Mouse (Mus musculus) midbrain, embryonic 15.5 days (tissue): ENCODE results near the gene Pole3. TPM values are rescaled to one million over a fixed set of nuclear protein-coding genes. Genes with fewer than 3 reads are reported as not detected.
"Not testable (repeated sequence)": the region's sequence is repeated elsewhere in the genome, so short reads cannot be mapped to it uniquely, and the experiment has no call there.

Experiments
- ATAC-seq: fragments of 200-750 bp; cut with Nextera tagmentation; replicated peaks from 2 replicates; pipeline ENCODE4 v1.8.0; 2017; ENCODE audit warnings: moderate TSS enrichment
- H3K27ac ChIP-seq: fragments of 300-500 bp; sonication (generic); 2 replicates; pipeline ENCODE4 v1.5.1; 2015; ENCODE audit warnings: mild to moderate bottlenecking, inconsistent platforms
- H3K27me3 ChIP-seq: fragments of 300-500 bp; sonication (generic); replicated peaks from 2 replicates; pipeline ENCODE4 v1.6.1; 2015; ENCODE audit warnings: inconsistent platforms
- H3K36me3 ChIP-seq: fragments of 300-500 bp; sonication (generic); replicated peaks from 2 replicates; pipeline ENCODE4 v1.6.1; 2015; ENCODE audit warnings: inconsistent platforms
- H3K4me1 ChIP-seq: fragments of 300-500 bp; sonication (generic); 2 replicates; pipeline ENCODE4 v1.6.1; 2015; ENCODE audit warnings: inconsistent platforms
- H3K4me2 ChIP-seq: fragments of 300-500 bp; sonication (generic); 2 replicates; pipeline ENCODE4 v1.6.1; 2015; ENCODE audit warnings: inconsistent platforms, mild to moderate bottlenecking, moderate library complexity
- H3K4me3 ChIP-seq: fragments of 300-500 bp; sonication (generic); 2 replicates; pipeline ENCODE4 v1.5.1; 2015; ENCODE audit warnings: mild to moderate bottlenecking, inconsistent platforms
- H3K9ac ChIP-seq: fragments of 300-500 bp; sonication (generic); 2 replicates; pipeline ENCODE4 v1.6.1; 2015; ENCODE audit warnings: mild to moderate bottlenecking, inconsistent platforms
- H3K9me3 ChIP-seq: fragments of 300-500 bp; sonication (generic); 2 replicates; pipeline ENCODE4 v1.6.1; 2016; ENCODE audit warnings: inconsistent platforms
- WGBS: fragments of 180-500 bp; shearing (Covaris S2); methylation state at CpG from one replicate; pipeline ENCODE4 v1.1.7; 2015; ENCODE audit warnings: mixed read lengths; 5-methylcytosine and 5-hydroxymethylcytosine counted together
- polyA plus RNA-seq: library from polyadenylated mRNA; unstranded; fragments of >200 nt; fragmentation: Nextera tagmentation; extraction: Ambion mirVana; gene quantifications from 2 replicates; pipeline ENCODE4 v1.2.1, GENCODE M21; 2015

The Pole3 gene
- polyA plus RNA-seq, 1 experiment from 2014 or later: 58.9 TPM

DNA sequence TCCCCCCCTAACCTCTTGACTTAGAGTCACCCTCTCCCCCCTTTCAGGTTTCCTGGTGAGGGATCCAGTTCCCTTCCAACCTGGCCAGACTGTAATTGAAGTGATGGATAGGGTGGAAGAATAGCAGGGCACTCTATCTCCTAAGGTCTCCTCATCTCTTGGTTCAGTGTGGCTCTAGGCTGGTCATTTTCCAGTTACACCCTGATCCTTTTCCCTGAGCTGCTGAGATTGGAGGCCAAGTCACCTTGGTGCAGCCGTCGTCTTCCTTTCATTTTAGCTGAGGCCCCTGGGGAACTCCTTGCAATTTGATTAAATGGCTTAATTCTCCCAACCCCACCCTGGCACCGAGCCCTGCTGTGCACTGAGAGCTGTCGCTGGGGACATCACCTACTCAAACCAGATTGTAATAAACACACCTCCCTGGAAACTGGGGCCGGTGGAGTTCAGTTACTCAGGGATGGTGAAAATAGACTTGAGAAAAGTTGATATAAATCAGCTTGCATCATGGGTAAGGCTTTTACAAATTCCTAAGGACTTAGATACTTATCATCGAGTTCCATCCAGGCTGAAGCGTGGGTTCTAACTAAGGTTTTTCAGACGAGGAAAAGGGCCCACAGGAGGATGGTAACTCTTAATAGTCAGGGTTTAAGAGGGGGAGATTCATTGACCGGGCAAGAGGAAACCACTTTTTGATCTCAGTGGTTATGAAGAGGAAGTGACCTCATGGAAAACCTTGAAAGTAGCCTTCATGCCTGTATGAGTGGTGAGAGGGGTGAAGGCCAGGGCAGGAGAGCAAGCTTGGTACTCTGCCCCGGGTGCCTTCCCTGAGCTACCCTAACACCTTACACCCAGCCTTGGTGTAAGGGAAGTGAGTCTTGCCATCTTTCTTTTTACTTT, 43.9 kb downstream of the Pole3 start:
- Histone ChIP-seq H3K4me1 (peaks cover 11% of the 10 kb centered on the region), H3K9me3 (no peaks in the 10 kb centered on the region), H3K9ac (no peak overlapping the region), H3K27me3 (peaks cover 23% of the 10 kb centered on the region), H3K4me3 (no peak overlapping the region), H3K4me2 (no peak overlapping the region), H3K27ac (no peak overlapping the region), H3K36me3 (no peaks in the 10 kb centered on the region)
- WGBS: 50% methylated on average over 10 of the region's 10 CpGs
- ATAC-seq: peak; percentile 24; the same call in 1 of the 2 replicates

DNA sequence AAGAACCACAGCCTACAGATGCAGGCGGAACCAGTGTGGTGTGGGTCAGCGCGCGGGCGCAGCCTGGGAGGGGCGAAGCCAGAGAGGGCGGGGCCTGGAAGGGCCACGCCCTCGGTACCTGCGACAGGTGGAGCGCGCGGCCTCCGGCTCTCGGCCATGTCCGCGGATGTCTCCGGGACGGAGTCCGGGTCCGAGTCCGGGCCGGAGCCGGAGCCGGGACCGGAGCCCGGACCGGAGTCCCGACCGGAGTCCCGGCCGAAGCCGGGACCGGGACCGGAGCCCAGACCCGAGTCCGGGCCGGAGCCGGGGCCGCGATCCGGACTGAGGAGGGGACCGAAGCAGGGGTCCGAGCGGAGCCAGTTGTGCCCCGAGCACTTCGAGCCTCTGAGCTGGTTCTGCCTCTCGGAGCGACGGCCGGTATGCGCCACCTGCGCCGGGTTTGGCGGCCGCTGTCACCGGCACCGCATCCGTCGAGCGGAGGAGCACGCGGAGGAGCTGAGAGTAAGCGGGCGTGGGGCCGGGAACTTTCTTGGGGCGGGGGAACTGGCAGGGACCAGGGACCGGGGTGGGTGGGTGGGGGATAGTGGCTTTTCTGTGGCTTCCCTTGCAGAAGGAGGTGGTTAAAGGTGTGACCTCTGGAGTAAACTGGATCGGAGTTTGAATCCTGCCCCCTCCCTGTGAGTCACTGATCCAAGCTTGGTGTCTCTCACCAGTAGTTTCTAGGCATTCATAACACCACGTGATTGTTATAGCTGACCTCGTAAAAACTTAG, 44.7 kb downstream of the Pole3 start, which contains the start of gene Bspry:
TSS of gene Bspry (plus strand) at position 117 of the 772 bp plus-strand sequence.
- Histone ChIP-seq H3K4me3 (peak within 1 kb of the TSS; percentile 39), H3K27me3 (peaks cover 23% of the 10 kb centered on the region), H3K36me3 (no peaks in the 10 kb centered on the region), H3K9ac (peak within 1 kb of the TSS; percentile 27; the same call in 1 of the 2 replicates), H3K27ac (no peak within 1 kb of the TSS), H3K4me1 (peaks cover 11% of the 10 kb centered on the region), H3K9me3 (no peaks in the 10 kb centered on the region), H3K4me2 (peak within 1 kb of the TSS; percentile 65)
- peak; percentile 84 for ATAC-seq
- 3% methylated on average over 71 of the region's 71 CpGs for WGBS

DNA sequence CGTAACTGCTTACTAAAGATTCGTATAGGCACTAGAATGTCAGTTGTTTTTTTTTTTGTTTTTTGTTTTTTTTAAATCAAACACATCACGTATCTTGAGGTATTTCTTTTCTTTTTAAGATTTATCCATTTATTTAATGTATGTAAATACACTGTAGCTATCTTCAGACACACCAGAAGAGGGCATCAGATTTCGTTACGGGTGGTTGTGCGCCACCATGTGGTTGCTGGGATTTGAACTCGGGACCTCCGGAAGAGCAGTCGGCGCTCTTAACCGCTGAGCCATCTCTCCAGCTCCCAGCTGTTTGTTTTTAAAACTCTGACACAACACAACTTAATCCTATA, 45.3 kb downstream of the Pole3 start:
- not testable (repeated sequence) for ATAC-seq, H3K36me3 ChIP-seq, H3K9me3 ChIP-seq, H3K27ac ChIP-seq
- 13% methylated on average over 11 of the region's 11 CpGs for WGBS
- Histone ChIP-seq H3K9ac (peak overlapping the region; percentile 27; the same call in 1 of the 2 replicates), H3K4me3 (peak overlapping the region; percentile 39), H3K4me2 (peak overlapping the region; percentile 65), H3K27me3 (peaks cover 23% of the 10 kb centered on the region), H3K4me1 (peaks cover 11% of the 10 kb centered on the region)

DNA sequence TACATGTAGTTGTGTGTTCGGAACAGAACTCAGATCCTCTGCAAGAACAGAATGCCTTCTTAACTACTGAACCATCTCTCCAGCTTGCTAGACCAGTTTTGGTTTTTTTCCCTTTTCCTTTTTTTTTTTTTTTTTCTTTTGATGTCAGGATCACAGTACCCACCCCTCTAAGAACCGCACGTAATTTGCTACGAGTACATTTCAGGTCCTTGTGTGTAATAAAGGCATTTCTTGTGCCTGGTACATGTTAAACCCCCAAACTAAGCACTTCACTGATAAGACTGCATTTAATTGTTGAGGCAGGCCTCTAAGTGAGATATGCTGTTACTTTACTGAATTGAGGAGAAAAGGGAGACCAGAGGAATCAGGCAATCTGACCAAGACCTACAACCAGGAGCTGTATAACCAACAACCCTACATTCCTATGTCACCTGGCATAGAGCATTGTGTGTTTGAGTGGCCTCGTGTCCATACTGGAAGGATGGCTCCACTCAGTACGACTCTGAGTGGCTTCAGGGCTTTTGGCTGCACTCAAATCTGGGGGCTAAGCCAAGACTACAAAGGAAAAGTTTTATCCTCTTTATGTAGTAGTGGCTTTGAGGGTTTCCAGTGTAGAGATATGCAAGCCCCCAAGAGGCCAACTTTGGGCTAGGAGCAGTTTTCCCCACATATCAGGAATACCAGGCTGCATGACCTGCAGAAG, 47.2 kb downstream of the Pole3 start:
- no peak overlapping the region for H3K9ac ChIP-seq
- H3K4me2 ChIP-seq: no peak overlapping the region
- no peaks in the 10 kb centered on the region for H3K9me3 ChIP-seq
- 86% methylated on average over 6 of the region's 6 CpGs for WGBS
- H3K4me1 ChIP-seq: peaks cover 11% of the 10 kb centered on the region
- ATAC-seq: no peak
- no peak overlapping the region for H3K4me3 ChIP-seq
- H3K27me3 ChIP-seq: peaks cover 23% of the 10 kb centered on the region
- H3K27ac ChIP-seq: no peak overlapping the region
- no peaks in the 10 kb centered on the region for H3K36me3 ChIP-seq

DNA sequence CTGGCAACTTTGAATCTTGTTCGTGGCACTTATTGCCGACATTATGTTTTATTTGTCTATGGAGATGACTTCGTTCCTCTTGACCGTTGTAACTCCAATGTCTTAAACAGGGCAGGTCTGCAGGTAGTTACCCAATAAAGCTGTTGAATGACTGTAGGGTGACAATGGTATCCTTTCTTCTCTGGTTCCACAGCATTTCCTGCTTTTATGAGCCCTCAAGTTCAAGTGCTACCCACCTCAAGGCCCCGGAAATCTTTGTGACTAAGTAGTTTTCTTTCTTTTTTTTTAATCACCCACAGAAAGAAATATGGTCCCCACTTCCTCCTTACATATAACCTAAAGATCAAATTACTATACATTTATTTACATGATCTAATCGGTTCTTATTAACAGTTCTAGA, 49.1 kb downstream of the Pole3 start:
- H3K4me1 ChIP-seq: peaks cover 11% of the 10 kb centered on the region
- no peaks in the 10 kb centered on the region for H3K36me3 ChIP-seq
- H3K4me2 ChIP-seq: no peak overlapping the region
- H3K4me3 ChIP-seq: no peak overlapping the region
- H3K9me3 ChIP-seq: no peaks in the 10 kb centered on the region
- WGBS: 95% methylated on average over 6 of the region's 6 CpGs
- H3K27ac ChIP-seq: no peak overlapping the region
- H3K27me3 ChIP-seq: peaks cover 23% of the 10 kb centered on the region
- no peak for ATAC-seq
- no peak overlapping the region for H3K9ac ChIP-seq

DNA sequence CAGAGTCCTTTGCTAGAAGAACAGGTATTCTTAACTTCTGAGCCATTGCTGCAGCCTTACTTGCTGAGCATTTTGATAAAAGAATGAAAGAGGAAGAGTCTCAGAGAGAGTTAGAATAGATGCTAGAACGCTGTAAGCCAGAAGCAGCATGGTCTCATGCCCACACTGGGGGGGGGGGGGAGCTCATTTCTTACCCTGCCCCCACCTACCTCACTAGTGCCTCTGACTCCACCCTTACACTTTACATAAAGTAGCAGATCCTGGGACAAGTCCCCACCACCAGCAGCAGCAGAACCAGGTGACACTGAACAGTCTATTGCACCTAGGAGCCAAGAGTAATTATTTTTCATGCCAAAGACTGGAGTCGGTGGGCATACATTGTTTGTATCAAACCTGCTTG, 49.7 kb downstream of the Pole3 start:
- WGBS: 90% methylated on average over 2 of the region's 2 CpGs
- H3K9ac ChIP-seq: no peak overlapping the region
- no peak overlapping the region for H3K4me2 ChIP-seq
- no peaks in the 10 kb centered on the region for H3K9me3 ChIP-seq
- H3K4me3 ChIP-seq: no peak overlapping the region
- H3K4me1 ChIP-seq: peaks cover 13% of the 10 kb centered on the region
- no peak for ATAC-seq
- peaks cover 21% of the 10 kb centered on the region for H3K27me3 ChIP-seq
- no peak overlapping the region for H3K27ac ChIP-seq
- no peaks in the 10 kb centered on the region for H3K36me3 ChIP-seq

Other genes with a start within 250 kb of the Pole3 start
- 20.9 and 23.0 TPM in 2 replicates for gene Fkbp15, start 164.5 kb downstream of the Pole3 start, polyA plus RNA-seq
- gene Slc31a1, start 164.3 kb downstream of the Pole3 start, polyA plus RNA-seq: 34.6 and 36.8 TPM in 2 replicates
- 75.0 and 76.5 TPM in 2 replicates for gene Cdc26, start 116.4 kb downstream of the Pole3 start, polyA plus RNA-seq
- 15.6 and 16.5 TPM in 2 replicates for gene Prpf4, start 116.3 kb downstream of the Pole3 start, polyA plus RNA-seq
- gene Rnf183, start 89.8 kb downstream of the Pole3 start, polyA plus RNA-seq: 0.20 and 0.21 TPM in 2 replicates
- 15.8 and 16.3 TPM in 2 replicates for gene Wdr31, start 54.2 kb downstream of the Pole3 start, polyA plus RNA-seq
- 0.60 and 1.0 TPM in 2 replicates for gene Bspry, start 45.0 kb downstream of the Pole3 start, polyA plus RNA-seq
- gene Hdhd3, start 21.6 kb downstream of the Pole3 start, polyA plus RNA-seq: 12.7 and 14.5 TPM in 2 replicates
- 71.2 and 72.1 TPM in 2 replicates for gene Alad, start 5.2 kb downstream of the Pole3 start, polyA plus RNA-seq
- gene 4933430I17Rik, start 301 bp upstream of the Pole3 start, polyA plus RNA-seq: 0.52 and 1.2 TPM in 2 replicates
- 76.6 and 80.1 TPM in 2 replicates for gene Rgs3, start 34.8 kb upstream of the Pole3 start, polyA plus RNA-seq